Mouse (Mus musculus): ENCODE measurements around the gene Wdr31.

GRCm38 (mm10) chr4:62454995-62455394, 15.7 kb downstream of the Wdr31 start:
- peak; percentile 37; the same call in 1 of the 2 replicates for TF ChIP-seq CTCF (IDR thresholded peaks at IDR 0.05; ENCODE audit: insufficient read depth, low read depth, low read length)
- TF ChIP-seq POLR2A (IDR thresholded peaks at IDR 0.05; ENCODE audit: insufficient read depth, low read depth, low read length) = no peak
